Mouse (Mus musculus) B cell, adult 2 months (primary cell): ENCODE results near the gene Ankrd63.
A peak's percentile ranks its signal among the peaks of the same experiment; 100 is the strongest.

ENCODE experiments used
- DNase-seq, 2 experiments: peaks; one replicate each; pipeline ENCODE4 v3.0.0; 2022

Ankrd63 gene

GRCm38 (mm10) chr2:118725511-118725910 is 21.7 kb upstream of the Ankrd63 start:
- DNase-seq, result no peak

- no peak for DNase-seq
These were observed 20.1 kb upstream of the Ankrd63 start for GRCm38 (mm10) chr2:118723693-118724486.

GRCm38 (mm10) chr2:118716677-118717076 is 12.9 kb upstream of the Ankrd63 start:
- DNase-seq, result no peak

- DNase-seq, result no peak
These were observed 10.5 kb upstream of the Ankrd63 start for GRCm38 (mm10) chr2:118714230-118714629.

GRCm38 (mm10) chr2:118713631-118714030 is 9.9 kb upstream of the Ankrd63 start:
- peak; percentile 65 to 75 for DNase-seq

GRCm38 (mm10) chr2:118711038-118711494 is 7.3 kb upstream of the Ankrd63 start:
- DNase-seq, result no peak

- DNase-seq, result no peak
These were observed 6.0 kb upstream of the Ankrd63 start for GRCm38 (mm10) chr2:118709655-118710221.

GRCm38 (mm10) chr2:118708472-118708871 is 4.7 kb upstream of the Ankrd63 start:
- no peak for DNase-seq

- peak in 1 of 2 experiments; percentile 16 for DNase-seq
These were observed 2.7 kb upstream of the Ankrd63 start for GRCm38 (mm10) chr2:118706436-118706835.

- peak; percentile 43 to 53 for DNase-seq
These were observed 641 bp downstream of the Ankrd63 start for GRCm38 (mm10) chr2:118702883-118703761.

GRCm38 (mm10) chr2:118701971-118702882 is 1.5 kb downstream of the Ankrd63 start:
- DNase-seq, result peak; percentile 17 to 18

GRCm38 (mm10) chr2:118701161-118701560 is 2.6 kb downstream of the Ankrd63 start:
- no peak for DNase-seq

- peak; percentile 89 for DNase-seq
These were observed 3.3 kb downstream of the Ankrd63 start for GRCm38 (mm10) chr2:118700179-118701062.

GRCm38 (mm10) chr2:118697955-118698354 is 5.8 kb downstream of the Ankrd63 start:
- DNase-seq, result no peak

- DNase-seq, result no peak
These were observed 6.4 kb downstream of the Ankrd63 start for GRCm38 (mm10) chr2:118697311-118697877.

GRCm38 (mm10) chr2:118696451-118697308 is 7.1 kb downstream of the Ankrd63 start:
- no peak for DNase-seq

- peak; percentile 76 to 77 for DNase-seq
These were observed 8.0 kb downstream of the Ankrd63 start for GRCm38 (mm10) chr2:118695677-118696232.

GRCm38 (mm10) chr2:118693370-118693966 is 10.3 kb downstream of the Ankrd63 start:
- no peak for DNase-seq

- DNase-seq, result no peak
These were observed 13.9 kb downstream of the Ankrd63 start for GRCm38 (mm10) chr2:118689875-118690274.
